Mouse (Mus musculus) adrenal gland, postnatal 14 days (tissue): ENCODE measurements around the gene Scgb1b2. TPM values are rescaled to one million over a fixed set of nuclear protein-coding genes. Genes with fewer than 3 reads are reported as not detected.

Experiments used
- DNase-seq: peaks from one replicate; pipeline ENCODE4 v3.0.0; 2021; ENCODE audit warnings: mixed read lengths
- long read RNA-seq, 2 experiments: library from polyadenylated mRNA; stranded (forward); transcript quantifications; one replicate each; pipeline ENCODE4 v2.0.0; 2021
- total RNA-seq: library from RNA; stranded (reverse); gene quantifications from 2 replicates; pipeline ENCODE4 v1.2.3, GENCODE M21; 2021

The Scgb1b2 gene
- not detected in 2 replicates for total RNA-seq
- long read RNA-seq, experiment 1, result 0 reads
- long read RNA-seq, experiment 2, result 0 reads

- DNase-seq, result no peak
Measured at GRCm38 (mm10) chr7:31291721-31292120, at the start of gene Scgb1b2. TSS of gene Scgb1b2 (minus strand) at chr7:31291821.

DNA sequence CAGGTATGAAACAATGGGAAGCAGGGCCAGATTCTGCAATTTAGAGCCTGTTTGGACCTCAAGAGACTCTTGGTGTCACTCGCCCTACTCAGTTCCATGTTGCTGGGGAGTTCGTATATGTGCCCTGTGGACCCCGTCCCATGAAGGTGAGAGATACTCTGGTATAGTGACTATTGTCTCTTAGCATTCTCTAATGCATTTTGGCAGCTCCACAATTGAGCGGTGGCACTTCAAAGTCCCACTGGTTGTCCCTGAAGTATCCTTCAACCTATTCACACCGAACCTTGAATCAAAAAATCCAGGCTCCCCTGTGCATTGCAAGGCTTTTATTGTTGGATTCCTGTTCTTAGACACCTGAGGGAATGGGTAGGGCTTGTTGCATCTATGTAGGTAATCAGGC lies 1.4 kb downstream of the Scgb1b2 start, which contains the start of gene Scgb2b2:
TSS of gene Scgb2b2 (plus strand) at position 301 of the 400 bp plus-strand sequence.
- no peak for DNase-seq

Other genes starting within 250 kb of the Scgb1b2 start
- gene Fxyd5, start 249.3 kb downstream of the Scgb1b2 start, total RNA-seq, result 32.7 and 63.0 TPM in 2 replicates
- gene Fxyd7, start 240.4 kb downstream of the Scgb1b2 start, total RNA-seq, result 3.6 and 10.7 TPM in 2 replicates
- 340 and 374 TPM in 2 replicates for gene Fxyd1, start 234.6 kb downstream of the Scgb1b2 start, total RNA-seq
- 5.6 TPM in 2 replicates for gene Lgi4, start 232.5 kb downstream of the Scgb1b2 start, total RNA-seq
- 2.9 and 5.6 TPM in 2 replicates for gene Fxyd3, start 215.1 kb downstream of the Scgb1b2 start, total RNA-seq
- 3.8 and 41.6 TPM in 2 replicates for gene Hpn, start 176.5 kb downstream of the Scgb1b2 start, total RNA-seq
- gene Scn1b, start 164.8 kb downstream of the Scgb1b2 start, total RNA-seq, result 8.6 and 11.8 TPM in 2 replicates
- 45.9 and 72.5 TPM in 2 replicates for gene Gramd1a, start 135.9 kb downstream of the Scgb1b2 start, total RNA-seq
- gene Scgb2b2, start 1.3 kb downstream of the Scgb1b2 start, total RNA-seq, result not detected in 2 replicates
- gene Scgb2b3, start 70.3 kb upstream of the Scgb1b2 start, total RNA-seq, result not detected in 2 replicates
- not detected in 2 replicates for gene Scgb1b3, start 83.8 kb upstream of the Scgb1b2 start, total RNA-seq